Mouse (Mus musculus) bone marrow macrophage, adult 2 months (primary cell): ENCODE measurements around the gene Rlbp1.

Experiments used
- CTCF ChIP-seq: IDR thresholded peaks from 2 replicates; pipeline ENCODE4 v1.5.1; 2012; ENCODE audit warnings: low read depth, mild to moderate bottlenecking, low read length, moderate library complexity
- POLR2A ChIP-seq: IDR thresholded peaks from 2 replicates; pipeline ENCODE4 v1.6.1; 2012; ENCODE audit warnings: mild to moderate bottlenecking, low read depth, low read length, borderline replicate concordance

DNA sequence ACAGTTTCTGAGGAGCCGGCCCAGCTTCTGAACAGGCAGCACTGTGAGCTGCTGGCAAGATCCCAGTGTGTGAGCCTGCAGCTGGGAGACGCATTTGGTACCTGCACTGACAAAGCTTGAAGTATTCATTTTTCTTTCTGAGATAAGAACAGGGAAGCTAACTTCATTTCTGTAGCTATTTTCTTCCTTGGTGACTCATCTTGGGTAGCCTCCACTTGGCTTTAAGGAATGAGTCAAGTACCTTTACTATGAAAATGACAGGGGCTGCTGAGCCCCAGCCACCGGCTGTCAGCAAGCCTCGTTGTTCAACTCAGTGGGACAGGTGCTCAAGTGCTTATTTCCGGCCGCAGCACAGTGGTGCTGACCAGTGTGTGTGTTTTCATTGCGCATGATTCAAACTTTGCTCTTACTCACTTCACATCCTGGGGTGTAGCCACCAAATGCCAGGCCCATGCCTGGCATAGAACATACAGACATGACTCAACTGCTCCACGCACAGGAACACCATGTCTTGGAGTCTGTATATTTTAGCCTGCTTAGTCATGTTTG is 50.4 kb downstream of the Rlbp1 start:
- TF ChIP-seq POLR2A = no peak
- no peak for TF ChIP-seq CTCF
